Mouse (Mus musculus) brain, embryonic 14.5 days (tissue): ENCODE results near the gene Tlnrd1.

Experiments
- CTCF ChIP-seq: fragments of 200-500 bp; IDR thresholded peaks from 2 replicates; pipeline ENCODE4 v1.5.1; 2012; ENCODE audit warnings: inconsistent platforms, mild to moderate bottlenecking, moderate library complexity, borderline replicate concordance; ENCODE audit not compliant: insufficient read depth, insufficient read length; ENCODE audit errors: extremely low read depth
- POLR2A ChIP-seq: fragments of 200-500 bp; IDR thresholded peaks from 2 replicates; pipeline ENCODE4 v1.6.1; 2012; ENCODE audit warnings: mild to moderate bottlenecking, inconsistent platforms, borderline replicate concordance; ENCODE audit not compliant: poor library complexity, insufficient read depth, insufficient read length, severe bottlenecking; ENCODE audit errors: extremely low read depth

DNA sequence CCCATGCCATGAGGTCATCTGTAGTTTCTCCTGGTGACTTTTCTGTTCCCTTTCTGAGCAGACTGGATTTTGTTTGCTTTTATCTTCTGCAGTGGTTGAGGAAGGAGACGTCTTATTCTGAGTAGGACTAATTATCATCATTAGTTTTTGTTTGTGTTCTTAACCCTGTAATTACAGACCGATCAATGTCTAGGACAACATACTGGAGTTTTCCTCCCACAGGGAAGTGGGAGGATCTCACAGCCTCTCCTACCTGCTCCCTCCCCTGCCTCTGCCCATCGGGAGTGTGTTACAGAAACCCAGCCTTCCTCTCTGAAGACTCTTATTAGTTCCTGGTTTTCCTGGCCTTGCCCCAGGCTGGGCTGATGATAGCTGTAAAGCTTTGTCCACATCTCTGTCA, 37.5 kb upstream of the Tlnrd1 start:
- TF ChIP-seq CTCF, result no peak
- no peak for TF ChIP-seq POLR2A
